Mouse (Mus musculus) heart, postnatal 0 days (tissue): ENCODE results near the gene Rnase10. TPM values are rescaled to one million over a fixed set of nuclear protein-coding genes. Genes with fewer than 3 reads are reported as not detected.

Source experiments
- ATAC-seq: fragments of 200-750 bp; cut with Nextera tagmentation; 2 replicates; pipeline ENCODE4 v1.8.0; 2017; ENCODE audit warnings: low read depth, moderate number of reproducible peaks, moderate library complexity; ENCODE audit not compliant: insufficient read depth
- DNase-seq: peaks from one replicate; pipeline ENCODE4 v3.0.0-alpha.2; 2016; ENCODE audit warnings: low spot score
- H3K27ac ChIP-seq: fragments of 300-500 bp; sonication (generic); 2 replicates; pipeline ENCODE4 v1.5.1; 2014; ENCODE audit warnings: low read depth, mild to moderate bottlenecking
- H3K27me3 ChIP-seq: fragments of 300-500 bp; sonication (generic); 2 replicates; pipeline ENCODE4 v1.6.1; 2014; ENCODE audit warnings: low read length, mixed read lengths; ENCODE audit not compliant: control insufficient read depth, insufficient read depth
- H3K36me3 ChIP-seq: fragments of 300-500 bp; sonication (generic); replicated peaks from 2 replicates; pipeline ENCODE4 v1.6.1; 2014; ENCODE audit warnings: low read length, mixed read lengths; ENCODE audit not compliant: control insufficient read depth, insufficient read depth
- H3K4me1 ChIP-seq: fragments of 300-500 bp; sonication (generic); 2 replicates; pipeline ENCODE4 v1.6.1; 2014; ENCODE audit warnings: antibody characterized with exemption; ENCODE audit not compliant: control insufficient read depth, insufficient read depth
- H3K4me2 ChIP-seq: fragments of 300-500 bp; sonication (generic); 2 replicates; pipeline ENCODE4 v1.6.1; 2014; ENCODE audit warnings: low read depth, mild to moderate bottlenecking, low read length, moderate library complexity
- H3K4me3 ChIP-seq: fragments of 300-500 bp; sonication (generic); 2 replicates; pipeline ENCODE4 v1.5.1; 2014; ENCODE audit warnings: low read depth, low read length
- H3K9ac ChIP-seq: fragments of 300-500 bp; sonication (generic); replicated peaks from 2 replicates; pipeline ENCODE4 v1.6.1; 2014; ENCODE audit warnings: low read depth, low read length, mixed read lengths
- H3K9me3 ChIP-seq: fragments of 300-500 bp; sonication (generic); replicated peaks from 2 replicates; pipeline ENCODE4 v1.6.1; 2016; ENCODE audit warnings: low read length; ENCODE audit not compliant: control insufficient read depth
- CTCF ChIP-seq: IDR thresholded peaks from 2 replicates; pipeline ENCODE4 v1.5.1; 2016; ENCODE audit warnings: antibody characterized with exemption, control low read depth, low read depth
- EP300 ChIP-seq: IDR thresholded peaks from 2 replicates; pipeline ENCODE4 v1.6.1; 2016; ENCODE audit warnings: antibody characterized with exemption, low read depth
- WGBS: fragments of 180-500 bp; shearing (Covaris S2); extraction: QIAGEN DNeasy Blood & Tissue Kit; methylation state at CpG from one replicate; pipeline ENCODE4 v1.1.7; 2014; 5-methylcytosine and 5-hydroxymethylcytosine counted together
- polyA plus RNA-seq: library from polyadenylated mRNA; unstranded; fragments of >200 nt; fragmentation: Nextera tagmentation; extraction: Ambion mirVana; gene quantifications from 2 replicates; pipeline ENCODE4 v1.2.1, GENCODE M21; 2015
- total RNA-seq: library from RNA; depleted of rRNA; stranded (reverse); fragments of >200 nt; gene quantifications from 2 replicates; pipeline ENCODE4 v1.2.3, GENCODE M21; 2014; ENCODE audit warnings: low replicate concordance

Gene Rnase10
- total and polyA plus RNA-seq, 2 experiments from 2014 or later = 0.38 TPM; not detected in 1

DNA sequence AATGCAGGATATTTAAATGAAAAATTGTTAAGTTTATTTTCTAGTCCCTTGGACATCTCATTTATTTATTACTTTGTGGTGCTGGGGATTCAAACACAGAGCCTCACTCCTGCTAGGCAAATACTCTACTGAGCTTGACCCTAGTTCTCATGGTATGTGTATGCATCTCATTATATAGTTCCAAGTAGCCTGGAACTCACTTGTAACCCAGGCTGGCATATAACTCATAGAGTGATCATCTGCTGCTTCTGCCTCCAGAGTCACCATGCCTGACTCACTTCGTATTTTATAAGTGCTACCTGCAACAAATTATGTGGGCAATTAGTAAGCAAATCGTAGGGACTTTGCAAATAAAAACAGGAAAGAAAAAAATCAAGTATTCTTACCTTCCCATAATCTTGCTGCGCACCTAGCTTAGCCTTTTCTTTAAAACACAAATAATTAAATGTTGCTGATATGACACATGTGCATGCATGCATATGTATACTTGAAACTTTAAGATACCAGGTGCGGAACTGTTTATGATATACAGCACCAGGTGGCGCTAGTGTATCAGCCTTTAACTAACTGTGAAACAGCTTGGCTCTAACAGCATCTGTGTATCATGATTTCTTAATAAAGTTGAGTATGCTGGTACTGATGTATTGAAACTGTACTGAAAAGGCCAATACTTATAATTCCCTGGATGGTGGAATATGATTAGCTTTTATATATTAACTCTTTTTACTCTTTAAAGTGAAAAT lies 19.0 kb downstream of the Rnase10 start:
- Histone ChIP-seq H3K4me3 (no peak overlapping the region), H3K9ac (no peak overlapping the region), H3K9me3 (no peaks in the 10 kb centered on the region), H3K27me3 (no peaks in the 10 kb centered on the region), H3K36me3 (no peaks in the 10 kb centered on the region), H3K27ac (no peak overlapping the region), H3K4me2 (no peak overlapping the region), H3K4me1 (no peaks in the 10 kb centered on the region)
- DNase-seq (peak; percentile 80), ATAC-seq (peak; percentile 53; the same call in 1 of the 2 replicates)
- WGBS = 35% methylated on average over 5 of the region's 5 CpGs
- TF ChIP-seq EP300 (no peak), CTCF (peak; percentile 89)

DNA sequence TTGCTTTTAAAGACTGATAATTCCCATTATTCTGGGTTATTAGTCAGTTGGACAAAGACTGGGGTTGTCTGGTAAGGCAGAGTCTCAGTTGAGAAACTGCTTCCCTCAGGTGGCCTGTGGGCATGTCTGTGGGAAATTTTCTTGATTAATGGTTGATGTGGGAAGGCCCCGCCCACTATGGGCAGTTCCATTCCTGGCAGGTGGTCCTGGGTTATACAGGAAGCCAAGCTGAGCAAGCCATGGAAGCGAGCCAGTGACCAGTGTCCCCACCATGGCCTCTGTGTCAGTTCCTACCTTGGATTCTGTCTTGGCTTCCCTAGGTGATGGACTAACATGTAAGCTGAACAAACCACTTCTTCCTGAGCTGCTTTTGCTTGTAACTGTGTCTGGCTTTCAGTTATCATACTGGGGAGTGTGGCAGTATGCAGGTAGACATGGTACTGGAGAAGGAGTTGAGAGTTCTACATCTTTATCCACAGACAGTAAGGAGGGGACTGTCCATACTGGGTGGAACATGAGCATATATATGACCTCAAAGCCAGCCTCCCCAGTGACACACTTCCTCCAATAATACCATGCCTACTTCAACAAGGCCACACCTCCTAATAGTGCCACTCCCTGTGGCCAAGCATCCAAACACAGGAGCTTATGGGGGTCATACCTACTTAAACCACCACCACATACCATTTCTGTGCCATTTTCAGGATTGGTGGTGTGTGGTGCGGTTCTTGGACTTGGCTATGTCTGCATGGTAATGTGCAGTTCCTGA lies 20.0 kb downstream of the Rnase10 start:
- 56% methylated on average over 3 of the region's 3 CpGs for WGBS
- Histone ChIP-seq H3K4me3 (no peak overlapping the region), H3K9ac (no peak overlapping the region)

DNA sequence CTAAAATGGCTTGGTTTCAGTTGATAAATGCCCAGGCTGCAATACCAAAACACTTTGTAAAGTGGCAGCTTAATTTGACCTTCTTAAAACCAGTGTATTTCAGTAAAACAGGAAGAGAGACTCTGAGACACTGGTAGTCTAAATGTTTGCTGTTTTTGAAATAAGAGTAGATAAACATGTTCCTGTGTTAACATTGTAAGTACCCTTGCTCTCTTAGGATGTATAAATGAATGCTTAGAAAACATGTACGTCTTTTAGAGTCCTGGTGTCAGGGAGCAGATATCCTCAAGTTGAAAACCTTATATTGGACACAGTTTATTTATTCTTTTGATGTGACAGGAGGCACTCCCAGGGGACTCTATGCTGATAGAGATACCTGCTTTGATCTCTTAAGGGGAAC lies 27.7 kb downstream of the Rnase10 start:
- TF ChIP-seq EP300 = no peak
- TF ChIP-seq CTCF = no peak
- Histone ChIP-seq H3K27ac (no peak overlapping the region), H3K9me3 (no peaks in the 10 kb centered on the region), H3K27me3 (no peaks in the 10 kb centered on the region), H3K4me3 (no peak overlapping the region), H3K4me1 (peaks cover 7% of the 10 kb centered on the region; the same call in 1 of the 2 replicates), H3K4me2 (no peak overlapping the region), H3K9ac (no peak overlapping the region), H3K36me3 (no peaks in the 10 kb centered on the region)
- DNase-seq = no peak
- WGBS = 57% methylated on average over 1 of the region's 1 CpGs
- ATAC-seq = no peak

More for the DNA sequence above, 20.0 kb downstream of the Rnase10 start:
- no peak for TF ChIP-seq CTCF
- no peak for TF ChIP-seq EP300
- H3K4me2 ChIP-seq = no peak overlapping the region
- no peak for DNase-seq
- no peaks in the 10 kb centered on the region for H3K36me3 ChIP-seq
- H3K4me1 ChIP-seq = no peaks in the 10 kb centered on the region
- H3K9me3 ChIP-seq = no peaks in the 10 kb centered on the region
- H3K27ac ChIP-seq = no peak overlapping the region
- H3K27me3 ChIP-seq = no peaks in the 10 kb centered on the region
- no peak for ATAC-seq

DNA sequence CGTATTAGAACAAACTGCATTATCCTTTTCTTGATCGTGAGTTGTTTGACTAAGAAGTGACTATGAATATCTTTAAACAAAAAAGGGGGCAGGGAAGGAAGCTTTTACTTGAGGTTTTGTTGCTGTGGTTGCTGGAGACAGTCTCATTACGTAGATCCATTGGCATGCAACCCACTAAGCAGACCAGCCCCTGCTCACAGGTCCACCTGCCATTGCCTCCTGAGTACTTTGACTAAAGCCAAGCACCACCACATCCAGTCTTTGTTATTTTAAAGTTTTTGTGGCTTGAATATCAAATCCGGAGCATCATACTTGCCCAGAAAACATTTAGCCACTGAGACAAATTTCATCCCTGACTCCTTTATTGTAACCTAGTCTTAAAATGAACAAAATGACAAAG lies 28.7 kb downstream of the Rnase10 start:
- Histone ChIP-seq H3K9me3 (no peaks in the 10 kb centered on the region), H3K36me3 (no peaks in the 10 kb centered on the region), H3K9ac (no peak overlapping the region), H3K4me3 (no peak overlapping the region), H3K4me2 (no peak overlapping the region), H3K27me3 (no peaks in the 10 kb centered on the region), H3K4me1 (peaks cover 11% of the 10 kb centered on the region; the same call in 1 of the 2 replicates), H3K27ac (no peak overlapping the region)
- WGBS = 77% methylated on average over 4 of the region's 4 CpGs
- DNase-seq (no peak), ATAC-seq (no peak)
- TF ChIP-seq CTCF (no peak), EP300 (no peak)

DNA sequence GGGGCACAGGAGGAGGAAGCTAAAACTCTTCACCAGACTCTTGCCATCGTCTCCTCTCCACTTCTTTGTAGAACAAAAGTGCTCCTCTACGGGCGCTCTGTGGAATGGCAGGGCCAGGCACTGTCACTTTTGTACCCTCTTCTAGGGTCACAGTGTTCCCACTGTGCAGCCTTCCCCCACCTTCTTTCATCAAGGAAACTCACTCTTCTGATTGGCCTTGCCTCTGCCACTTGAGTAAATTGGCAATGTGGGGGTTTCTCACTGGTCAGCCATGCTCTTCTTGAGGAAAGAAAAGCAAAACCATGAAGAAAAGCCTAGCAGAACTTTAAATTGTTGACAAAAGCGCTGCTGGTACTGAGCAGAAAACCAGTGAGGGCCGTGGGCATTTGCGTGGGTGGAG lies 34.2 kb downstream of the Rnase10 start, which contains the start of gene Rnase9:
TSS of gene Rnase9 (minus strand) at position 101 of the 400 bp plus-strand sequence.
- Histone ChIP-seq H3K9me3 (no peaks in the 10 kb centered on the region), H3K36me3 (no peaks in the 10 kb centered on the region), H3K27ac (no peak within 1 kb of the TSS), H3K9ac (no peak within 1 kb of the TSS), H3K4me2 (no peak within 1 kb of the TSS), H3K4me1 (peaks cover 11% of the 10 kb centered on the region; the same call in 1 of the 2 replicates), H3K4me3 (no peak within 1 kb of the TSS), H3K27me3 (no peaks in the 10 kb centered on the region)
- ATAC-seq = no peak
- 79% methylated on average over 6 of the region's 6 CpGs for whole genome bisulfite sequencing
- TF ChIP-seq EP300 = no peak
- no peak for TF ChIP-seq CTCF
- no peak for DNase-seq
